Mouse (Mus musculus): ENCODE measurements at regions not wholly inside any gene's neighbourhood (a gene's known extent, or its start where the extent isn't known, plus 50 kb on each side); places are given as distances from the start of the nearest gene placed in this dataset.

- TF ChIP-seq CTCF (IDR thresholded peaks at IDR 0.05; ENCODE audit: low read depth): no peak
- no peak for TF ChIP-seq EP300 (IDR thresholded peaks at IDR 0.05; ENCODE audit: low read depth)
Observed at GRCm38 (mm10) chr10:117541487-117541886, 87.8 kb upstream of the Cpm start.
